Mouse (Mus musculus) thymus, adult 2 months (tissue): Measurements from ENCODE around the gene Glis2. TPM values are rescaled to one million over a fixed set of nuclear protein-coding genes. Genes with fewer than 3 reads are reported as not detected.

Experiments used
- DNase-seq: peaks from one replicate; pipeline ENCODE4 v3.0.0; 2021
- H3K27ac ChIP-seq: fragments of 200-500 bp; 2 replicates; pipeline ENCODE4 v1.5.1; 2012; ENCODE audit warnings: low read length, control low read depth; ENCODE audit not compliant: control insufficient read depth, insufficient read depth
- H3K27me3 ChIP-seq: fragments of 200-500 bp; 2 replicates; pipeline ENCODE4 v1.6.1; 2012; ENCODE audit warnings: mild to moderate bottlenecking, low read length, moderate library complexity, mixed read lengths; ENCODE audit not compliant: control insufficient read depth, insufficient read depth
- H3K36me3 ChIP-seq: fragments of 200-500 bp; 2 replicates; pipeline ENCODE4 v1.6.1; 2012; ENCODE audit warnings: mild to moderate bottlenecking, low read length, moderate library complexity; ENCODE audit not compliant: control insufficient read depth, insufficient read depth
- H3K4me1 ChIP-seq: fragments of 200-500 bp; replicated peaks from 2 replicates; pipeline ENCODE4 v1.6.1; 2012; ENCODE audit warnings: low read length; ENCODE audit not compliant: control insufficient read depth, insufficient read depth
- H3K4me3 ChIP-seq: fragments of 200-500 bp; 2 replicates; pipeline ENCODE4 v1.5.1; 2012; ENCODE audit warnings: mild to moderate bottlenecking, low read length, control low read depth, moderate library complexity; ENCODE audit not compliant: control insufficient read depth, insufficient read depth
- CTCF ChIP-seq: fragments of 200-500 bp; IDR thresholded peaks from 2 replicates; pipeline ENCODE4 v1.5.1; 2012; ENCODE audit warnings: mild to moderate bottlenecking, control low read depth, low read length, moderate library complexity, borderline replicate concordance; ENCODE audit not compliant: control insufficient read depth, poor library complexity, insufficient read depth; ENCODE audit errors: extremely low read depth
- POLR2A ChIP-seq: fragments of 200-500 bp; IDR thresholded peaks from 2 replicates; pipeline ENCODE4 v1.6.1; 2012; ENCODE audit warnings: mild to moderate bottlenecking, low read length, control low read depth, moderate library complexity; ENCODE audit not compliant: control insufficient read depth, poor library complexity, insufficient read depth; ENCODE audit errors: extremely low read depth
- WGBS: fragments of 180-500 bp; shearing (Covaris S2); methylation state at CpG from one replicate; pipeline ENCODE4 v1.1.7; 2018; 5-methylcytosine and 5-hydroxymethylcytosine counted together
- polyA plus RNA-seq: library from polyadenylated mRNA; depleted of rRNA; stranded (reverse); fragments of >200 nt; gene quantifications from 2 replicates; pipeline ENCODE4 v1.2.3, GENCODE M21; 2012

Glis2 gene
- polyA plus RNA-seq, 1 experiment = 14.3 TPM

DNA sequence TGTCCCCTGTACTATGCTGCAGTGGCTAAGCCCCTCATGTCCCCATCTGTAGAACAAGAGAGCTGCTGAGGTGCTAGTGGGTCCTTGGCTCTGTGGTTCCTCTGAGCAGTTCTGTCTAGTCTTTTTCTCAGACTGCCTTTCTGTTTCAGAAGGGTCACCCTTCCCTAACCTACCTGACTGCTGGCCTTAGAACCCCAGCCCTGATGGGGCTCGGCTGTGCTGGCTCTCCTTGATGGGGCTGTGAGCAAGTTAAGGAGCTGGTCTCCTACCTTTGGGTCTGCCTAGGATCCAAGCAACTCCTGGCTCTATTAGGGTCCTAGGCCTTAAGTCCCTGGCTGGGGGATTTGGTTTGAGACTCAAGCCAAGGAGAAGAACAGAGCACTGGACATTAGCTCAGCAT, 20.8 kb downstream of the Glis2 start:
- 87% methylated on average over 1 of the region's 1 CpGs for WGBS
- no peak for DNase-seq
- no peaks in the 10 kb centered on the region for H3K4me1 ChIP-seq
- TF ChIP-seq CTCF (no peak), POLR2A (no peak)
- no peak overlapping the region for H3K27ac ChIP-seq
- no peak overlapping the region for H3K4me3 ChIP-seq
- peaks cover 7% of the 10 kb centered on the region; the same call in 1 of the 2 replicates for H3K36me3 ChIP-seq
- no peaks in the 10 kb centered on the region for H3K27me3 ChIP-seq

DNA sequence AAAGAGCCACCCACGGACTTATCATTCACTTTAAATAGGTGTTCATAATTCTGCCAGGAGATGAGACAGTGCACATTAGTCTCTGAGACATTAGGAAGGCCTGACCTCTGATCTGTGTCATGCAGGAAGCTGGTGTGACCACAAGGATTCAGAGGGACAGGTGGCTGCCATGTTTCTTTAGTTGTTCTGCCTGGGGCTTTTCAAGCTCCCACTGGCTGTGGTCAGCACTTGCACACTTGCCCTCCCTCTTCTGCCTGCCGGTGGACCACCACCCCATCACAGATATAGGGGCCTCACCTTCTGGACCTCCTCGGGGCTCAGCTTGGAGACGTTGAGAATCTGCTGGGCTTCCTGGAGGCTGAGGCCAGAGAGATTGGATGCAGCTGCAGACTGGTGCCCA, 22.3 kb downstream of the Glis2 start:
- WGBS = 45% methylated on average over 4 of the region's 4 CpGs
- no peak overlapping the region for H3K4me3 ChIP-seq
- H3K36me3 ChIP-seq = peaks cover 7% of the 10 kb centered on the region; the same call in 1 of the 2 replicates
- no peaks in the 10 kb centered on the region for H3K27me3 ChIP-seq
- TF ChIP-seq POLR2A (no peak), CTCF (no peak)
- H3K27ac ChIP-seq = no peak overlapping the region
- no peaks in the 10 kb centered on the region for H3K4me1 ChIP-seq
- DNase-seq = no peak

DNA sequence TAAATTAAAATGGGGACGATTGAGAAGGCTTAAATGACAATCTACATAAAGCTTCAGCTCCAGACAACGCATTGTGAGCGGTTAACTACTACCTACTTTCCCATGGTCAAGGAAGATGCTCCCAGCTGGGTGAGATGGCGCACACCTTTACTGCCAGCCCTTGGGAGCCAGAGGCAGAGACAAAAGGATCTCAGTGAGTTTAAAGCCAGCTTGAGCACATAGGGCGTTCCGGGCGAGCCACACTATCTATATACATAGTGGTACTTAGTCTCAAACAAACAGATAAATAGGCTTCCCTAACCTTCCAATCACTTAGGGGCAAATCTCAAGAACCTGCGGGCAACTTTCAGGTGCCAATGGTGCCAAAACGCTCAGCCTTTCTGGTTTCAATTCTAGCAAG, 29.6 kb downstream of the Glis2 start:
- WGBS = 16% methylated on average over 9 of the region's 9 CpGs
- H3K36me3 ChIP-seq = peaks cover 10% of the 10 kb centered on the region; the same call in 1 of the 2 replicates
- DNase-seq = peak; percentile 11
- peak overlapping the region; percentile 92 for H3K4me3 ChIP-seq
- TF ChIP-seq CTCF (no peak), POLR2A (no peak)
- H3K27ac ChIP-seq = peak overlapping the region; percentile 12
- H3K27me3 ChIP-seq = no peaks in the 10 kb centered on the region
- peaks cover 15% of the 10 kb centered on the region for H3K4me1 ChIP-seq

DNA sequence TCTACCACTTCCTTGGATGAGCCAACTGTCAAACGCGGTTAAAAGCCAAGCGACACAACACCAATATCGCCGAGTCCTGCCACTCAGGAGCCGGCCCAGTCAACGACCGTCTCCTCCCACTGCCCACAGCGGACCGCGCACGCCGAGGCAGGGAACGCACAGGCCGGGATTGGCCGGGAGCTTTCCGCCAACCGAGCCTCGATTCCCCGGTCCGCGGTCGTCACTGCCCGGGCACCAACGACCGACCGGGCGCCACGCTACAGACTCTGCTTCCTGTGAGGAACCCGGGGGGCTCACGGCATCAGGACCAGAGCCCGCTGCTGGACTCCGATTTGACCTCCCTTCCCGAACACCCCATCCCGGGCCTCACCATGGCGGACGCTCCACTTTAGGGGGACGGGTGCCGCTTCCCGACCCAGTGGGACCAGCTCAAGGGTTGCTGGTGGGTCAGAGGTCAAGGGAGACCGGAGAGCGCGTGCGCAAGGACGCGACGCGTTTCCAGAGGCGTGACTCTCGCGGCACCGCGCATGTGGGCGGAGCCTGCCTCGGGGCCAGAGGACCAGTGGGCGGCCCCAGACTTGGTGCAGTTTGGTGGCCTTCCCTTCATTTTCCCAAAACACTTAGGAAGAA, 30.1 kb downstream of the Glis2 start, which contains the start of gene Pam16:
Gene Pam16, minus strand, starts transcription at position 508 of the 630 bp plus-strand sequence.
- Histone ChIP-seq H3K4me3 (peak within 1 kb of the TSS; percentile 92), H3K27ac (peak within 1 kb of the TSS; percentile 12), H3K27me3 (no peaks in the 10 kb centered on the region), H3K36me3 (peaks cover 10% of the 10 kb centered on the region; the same call in 1 of the 2 replicates), H3K4me1 (peaks cover 15% of the 10 kb centered on the region)
- peak; percentile 89 for DNase-seq
- TF ChIP-seq CTCF = no peak
- TF ChIP-seq POLR2A = 0 out of 2 replicates have a peak, but pooled peaks have one; percentile 14
- under 1% methylated on average over 56 of the region's 56 CpGs for WGBS

DNA sequence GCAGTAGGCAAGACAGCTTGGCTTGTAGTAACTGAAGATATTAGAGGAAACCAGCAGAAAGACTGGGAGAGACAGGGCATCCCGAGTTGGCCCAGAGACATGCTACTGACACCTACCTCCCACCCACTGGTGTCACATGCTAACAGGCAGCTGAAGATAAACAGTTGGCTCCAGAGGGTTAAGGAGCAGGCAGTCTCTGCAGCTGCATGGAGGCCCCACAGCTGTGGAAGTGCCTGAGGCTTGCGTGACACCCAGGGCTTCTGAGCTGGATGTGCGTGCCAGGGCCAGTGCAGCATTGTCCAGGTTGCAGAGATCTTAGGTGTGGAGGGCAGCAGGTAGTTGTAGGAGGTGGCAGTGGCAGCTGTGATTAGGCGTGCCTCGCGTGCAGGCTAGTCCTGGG, 32.6 kb downstream of the Glis2 start:
- no peak for DNase-seq
- TF ChIP-seq POLR2A (no peak), CTCF (no peak)
- Histone ChIP-seq H3K36me3 (peaks cover 18% of the 10 kb centered on the region), H3K27ac (no peak overlapping the region), H3K4me1 (peaks cover 15% of the 10 kb centered on the region), H3K27me3 (no peaks in the 10 kb centered on the region), H3K4me3 (no peak overlapping the region)
- WGBS = 79% methylated on average over 6 of the region's 6 CpGs

DNA sequence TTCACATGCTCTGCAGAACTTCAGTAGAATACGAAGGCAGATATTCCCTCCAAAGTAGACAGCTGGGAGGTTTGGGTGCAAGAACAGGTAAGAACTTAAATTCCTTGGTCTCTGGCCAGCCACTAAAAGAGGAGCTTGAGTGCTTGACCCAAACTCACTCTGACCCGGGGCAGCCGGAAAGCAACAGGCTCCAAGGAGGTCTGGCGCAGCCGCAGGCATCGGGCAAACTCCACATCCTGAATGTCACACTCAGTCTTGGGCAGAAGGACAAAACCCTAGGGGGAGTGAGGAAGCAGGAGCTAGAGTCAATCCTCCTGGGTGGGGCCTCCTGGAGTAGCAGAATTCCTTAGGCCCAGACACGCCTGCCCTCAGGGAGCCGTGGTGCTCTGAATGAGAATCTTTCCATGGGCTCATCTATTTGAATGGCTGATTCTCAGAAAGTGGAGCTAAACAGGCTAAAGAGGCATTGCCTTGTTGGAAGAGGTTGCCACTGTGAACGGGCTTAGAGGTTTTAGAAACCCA, 34.4 kb downstream of the Glis2 start:
- H3K27me3 ChIP-seq = no peaks in the 10 kb centered on the region
- H3K4me3 ChIP-seq = no peak overlapping the region
- H3K27ac ChIP-seq = no peak overlapping the region
- peaks cover 9% of the 10 kb centered on the region for H3K4me1 ChIP-seq
- DNase-seq = no peak
- TF ChIP-seq CTCF (no peak), POLR2A (no peak)
- 97% methylated on average over 9 of the region's 9 CpGs for WGBS
- H3K36me3 ChIP-seq = peaks cover 28% of the 10 kb centered on the region
